Mouse (Mus musculus) forebrain, embryonic 14.5 days (tissue): ENCODE data around the gene Gnb1l. TPM values are rescaled to one million over a fixed set of nuclear protein-coding genes. Genes with fewer than 3 reads are reported as not detected.
A peak's percentile ranks its signal among the peaks of the same experiment; 100 is the strongest.

Experiments
- ATAC-seq: fragments of 200-750 bp; cut with Nextera tagmentation; 2 replicates; pipeline ENCODE4 v1.8.0; 2017; ENCODE audit warnings: mild to moderate bottlenecking, moderate library complexity
- DNase-seq: peaks from one replicate; pipeline ENCODE4 v3.0.0-alpha.2; 2015; ENCODE audit warnings: low spot score
- H3K27ac ChIP-seq: fragments of 300-500 bp; sonication (generic); 2 replicates; pipeline ENCODE4 v1.5.1; 2014; ENCODE audit warnings: low read depth, mild to moderate bottlenecking, control low read depth, low read length, moderate library complexity
- H3K27me3 ChIP-seq: fragments of 300-500 bp; sonication (generic); replicated peaks from 2 replicates; pipeline ENCODE4 v1.6.1; 2014; ENCODE audit warnings: low read length, control low read depth, mixed read lengths; ENCODE audit not compliant: control insufficient read depth, insufficient read depth
- H3K36me3 ChIP-seq: fragments of 300-500 bp; sonication (generic); 2 replicates; pipeline ENCODE4 v1.6.1; 2014; ENCODE audit warnings: low read length, control low read depth; ENCODE audit not compliant: control insufficient read depth, insufficient read depth
- H3K4me1 ChIP-seq: fragments of 300-500 bp; sonication (generic); 2 replicates; pipeline ENCODE4 v1.6.1; 2014; ENCODE audit warnings: antibody characterized with exemption, low read length, control low read depth; ENCODE audit not compliant: control insufficient read depth, insufficient read depth
- H3K4me2 ChIP-seq: fragments of 300-500 bp; sonication (generic); 2 replicates; pipeline ENCODE4 v1.6.1; 2014; ENCODE audit warnings: mild to moderate bottlenecking, control low read depth, low read length
- H3K4me3 ChIP-seq: fragments of 300-500 bp; sonication (generic); 2 replicates; pipeline ENCODE4 v1.5.1; 2014; ENCODE audit warnings: low read depth, low read length, control low read depth
- H3K9ac ChIP-seq: fragments of 300-500 bp; sonication (generic); 2 replicates; pipeline ENCODE4 v1.6.1; 2014; ENCODE audit warnings: mild to moderate bottlenecking, low read length, control low read depth, moderate library complexity
- H3K9me3 ChIP-seq: fragments of 300-500 bp; sonication (generic); replicated peaks from 2 replicates; pipeline ENCODE4 v1.6.1; 2016; ENCODE audit warnings: low read length, control low read depth, mixed read lengths; ENCODE audit not compliant: control insufficient read depth
- WGBS: fragments of 180-500 bp; shearing (Covaris S2); extraction: QIAGEN DNeasy Blood & Tissue Kit; methylation state at CpG from one replicate; pipeline ENCODE4 v1.1.7; 2014; 5-methylcytosine and 5-hydroxymethylcytosine counted together
- polyA plus RNA-seq: library from polyadenylated mRNA; unstranded; fragments of >200 nt; fragmentation: Nextera tagmentation; extraction: Ambion mirVana; gene quantifications from 2 replicates; pipeline ENCODE4 v1.2.1, GENCODE M21; 2014

Gene Gnb1l
- polyA plus RNA-seq, 1 experiment from 2014 or later, result 16.2 TPM

- 93% methylated on average over 8 of the region's 8 CpGs for WGBS
- no peak overlapping the region for H3K9ac ChIP-seq
- H3K9me3 ChIP-seq, result no peaks in the 10 kb centered on the region
- H3K4me1 ChIP-seq, result no peaks in the 10 kb centered on the region
- H3K36me3 ChIP-seq, result peaks cover 4% of the 10 kb centered on the region
- H3K4me3 ChIP-seq, result no peak overlapping the region
- DNase-seq, result no peak
- ATAC-seq, result no peak
- H3K27ac ChIP-seq, result no peak overlapping the region
- H3K4me2 ChIP-seq, result no peak overlapping the region
- no peaks in the 10 kb centered on the region for H3K27me3 ChIP-seq
Observed at GRCm38 (mm10) chr16:18472976-18473375, 25.5 kb upstream of the Gnb1l start.

- H3K4me1 ChIP-seq, result no peaks in the 10 kb centered on the region
- 85% methylated on average over 2 of the region's 2 CpGs for WGBS
- H3K27me3 ChIP-seq, result no peaks in the 10 kb centered on the region
- no peak overlapping the region for H3K4me2 ChIP-seq
- no peak overlapping the region for H3K4me3 ChIP-seq
- DNase-seq (no peak), ATAC-seq (no peak)
- no peaks in the 10 kb centered on the region for H3K36me3 ChIP-seq
- no peak overlapping the region for H3K27ac ChIP-seq
- no peaks in the 10 kb centered on the region for H3K9me3 ChIP-seq
- H3K9ac ChIP-seq, result no peak overlapping the region
Observed at GRCm38 (mm10) chr16:18474021-18474420, 24.5 kb upstream of the Gnb1l start.

- WGBS, result 67% methylated on average over 6 of the region's 6 CpGs
- Histone ChIP-seq H3K4me2 (no peak overlapping the region), H3K4me3 (no peak overlapping the region), H3K27me3 (no peaks in the 10 kb centered on the region), H3K36me3 (no peaks in the 10 kb centered on the region), H3K4me1 (0 out of 2 replicates have a peak, but pooled peaks cover 2% of the 10 kb centered on the region), H3K27ac (no peak overlapping the region), H3K9me3 (no peaks in the 10 kb centered on the region), H3K9ac (no peak overlapping the region)
- ATAC-seq (no peak), DNase-seq (no peak)
Observed at GRCm38 (mm10) chr16:18477996-18478395, 20.5 kb upstream of the Gnb1l start.

- Histone ChIP-seq H3K4me3 (no peak overlapping the region), H3K4me1 (peaks cover 9% of the 10 kb centered on the region; the same call in 1 of the 2 replicates), H3K9ac (no peak overlapping the region), H3K4me2 (no peak overlapping the region), H3K27me3 (no peaks in the 10 kb centered on the region), H3K9me3 (no peaks in the 10 kb centered on the region), H3K27ac (no peak overlapping the region), H3K36me3 (no peaks in the 10 kb centered on the region)
- 19% methylated on average over 7 of the region's 7 CpGs for WGBS
- ATAC-seq (no peak), DNase-seq (no peak)
Observed at GRCm38 (mm10) chr16:18479667-18480066, 18.8 kb upstream of the Gnb1l start.

- H3K27ac ChIP-seq, result no peak overlapping the region
- H3K4me2 ChIP-seq, result no peak overlapping the region
- no peaks in the 10 kb centered on the region for H3K36me3 ChIP-seq
- H3K9ac ChIP-seq, result no peak overlapping the region
- no peak for ATAC-seq
- 66% methylated on average over 4 of the region's 4 CpGs for WGBS
- DNase-seq, result no peak
- H3K4me3 ChIP-seq, result no peak overlapping the region
- no peaks in the 10 kb centered on the region for H3K27me3 ChIP-seq
- no peaks in the 10 kb centered on the region for H3K9me3 ChIP-seq
- H3K4me1 ChIP-seq, result peaks cover 11% of the 10 kb centered on the region; the same call in 1 of the 2 replicates
Observed at GRCm38 (mm10) chr16:18480933-18481485, 17.5 kb upstream of the Gnb1l start.

GRCm38 (mm10) chr16:18482431-18482830 lies 16.1 kb upstream of the Gnb1l start:
- no peaks in the 10 kb centered on the region for H3K36me3 ChIP-seq
- no peaks in the 10 kb centered on the region for H3K9me3 ChIP-seq
- 92% methylated on average over 3 of the region's 3 CpGs for WGBS
- no peak overlapping the region for H3K4me2 ChIP-seq
- no peak overlapping the region for H3K27ac ChIP-seq
- no peak overlapping the region for H3K4me3 ChIP-seq
- peaks cover 11% of the 10 kb centered on the region; the same call in 1 of the 2 replicates for H3K4me1 ChIP-seq
- ATAC-seq, result no peak
- DNase-seq, result no peak
- H3K27me3 ChIP-seq, result no peaks in the 10 kb centered on the region
- no peak overlapping the region for H3K9ac ChIP-seq

- Histone ChIP-seq H3K4me2 (no peak overlapping the region), H3K9ac (no peak overlapping the region), H3K27me3 (no peaks in the 10 kb centered on the region), H3K9me3 (no peaks in the 10 kb centered on the region), H3K36me3 (no peaks in the 10 kb centered on the region), H3K4me1 (peaks cover 11% of the 10 kb centered on the region; the same call in 1 of the 2 replicates), H3K4me3 (no peak overlapping the region), H3K27ac (no peak overlapping the region)
- ATAC-seq (no peak), DNase-seq (no peak)
- 69% methylated on average over 5 of the region's 5 CpGs for WGBS
Observed at GRCm38 (mm10) chr16:18483839-18484238, 14.7 kb upstream of the Gnb1l start.

GRCm38 (mm10) chr16:18484386-18484785 lies 14.1 kb upstream of the Gnb1l start:
- WGBS, result 18% methylated on average over 4 of the region's 4 CpGs

GRCm38 (mm10) chr16:18484794-18485435 lies 13.6 kb upstream of the Gnb1l start:
- no peaks in the 10 kb centered on the region for H3K27me3 ChIP-seq
- no peak overlapping the region for H3K4me2 ChIP-seq
- ATAC-seq, result peak; percentile 48; the same call in 1 of the 2 replicates
- H3K4me3 ChIP-seq, result no peak overlapping the region
- no peak overlapping the region for H3K27ac ChIP-seq
- no peak overlapping the region for H3K9ac ChIP-seq
- peaks cover 9% of the 10 kb centered on the region; the same call in 1 of the 2 replicates for H3K4me1 ChIP-seq
- H3K36me3 ChIP-seq, result no peaks in the 10 kb centered on the region
- DNase-seq, result peak; percentile 53
- WGBS, result 11% methylated on average over 5 of the region's 5 CpGs
- H3K9me3 ChIP-seq, result no peaks in the 10 kb centered on the region

More at GRCm38 (mm10) chr16:18484386-18484785, 14.1 kb upstream of the Gnb1l start:
- Histone ChIP-seq H3K27ac (no peak overlapping the region; the same call in 1 of the 2 replicates), H3K4me2 (no peak overlapping the region), H3K4me3 (no peak overlapping the region), H3K27me3 (no peaks in the 10 kb centered on the region), H3K9ac (no peak overlapping the region), H3K4me1 (peaks cover 11% of the 10 kb centered on the region; the same call in 1 of the 2 replicates), H3K36me3 (no peaks in the 10 kb centered on the region), H3K9me3 (no peaks in the 10 kb centered on the region)
- DNase-seq, result no peak
- ATAC-seq, result no peak
